Mouse (Mus musculus) heart, postnatal 10 days (tissue): ENCODE measurements at regions not wholly inside any gene's neighbourhood (a gene's known extent, or its start where the extent isn't known, plus 50 kb on each side); places are given as distances from the start of the nearest gene placed in this dataset.

Experiments
- DNase-seq, 2 experiments: peaks; one replicate each; pipeline ENCODE4 v3.0.0; 2021
- intact Hi-C: fragments of 180-260 bp; cut with DNase I; formaldehyde crosslinking; loops from one replicate; pipeline ENCODE4 v1.15.1; 2025

GRCm38 (mm10) chr8:103245864-103246263 is 460.4 kb upstream of the Cdh11 start:
- no peak for DNase-seq
- intact Hi-C loops, result no loop called here

GRCm38 (mm10) chr8:103261236-103261635 is 475.8 kb upstream of the Cdh11 start:
- intact Hi-C loops, result no loop called here
- DNase-seq, result no peak

DNA sequence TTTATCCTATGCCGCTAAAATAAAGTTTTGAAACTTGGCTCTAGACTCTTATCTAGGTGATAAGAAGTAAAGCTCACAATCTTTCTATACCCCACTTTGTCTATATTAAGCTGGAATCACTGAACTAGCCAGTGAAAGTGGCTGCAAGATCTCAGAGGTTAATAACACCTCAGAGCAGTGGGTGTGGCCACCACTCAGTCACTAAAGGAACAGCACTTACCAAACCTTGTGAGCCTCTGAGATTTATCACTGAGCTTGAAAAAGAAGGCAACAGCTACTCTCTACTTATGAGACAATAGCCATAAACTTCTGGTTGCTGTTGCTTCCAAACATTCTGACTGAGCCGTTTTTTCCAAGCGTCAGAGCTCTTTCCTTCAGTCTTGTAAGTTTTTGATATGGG is 484.6 kb upstream of the Cdh11 start:
- intact Hi-C loops, result no loop called here

GRCm38 (mm10) chr8:103270815-103271553 is 485.5 kb upstream of the Cdh11 start:
- intact Hi-C loops, result no loop called here
- DNase-seq, result no peak

More for the DNA sequence above, 484.6 kb upstream of the Cdh11 start:
- DNase-seq, result no peak

DNA sequence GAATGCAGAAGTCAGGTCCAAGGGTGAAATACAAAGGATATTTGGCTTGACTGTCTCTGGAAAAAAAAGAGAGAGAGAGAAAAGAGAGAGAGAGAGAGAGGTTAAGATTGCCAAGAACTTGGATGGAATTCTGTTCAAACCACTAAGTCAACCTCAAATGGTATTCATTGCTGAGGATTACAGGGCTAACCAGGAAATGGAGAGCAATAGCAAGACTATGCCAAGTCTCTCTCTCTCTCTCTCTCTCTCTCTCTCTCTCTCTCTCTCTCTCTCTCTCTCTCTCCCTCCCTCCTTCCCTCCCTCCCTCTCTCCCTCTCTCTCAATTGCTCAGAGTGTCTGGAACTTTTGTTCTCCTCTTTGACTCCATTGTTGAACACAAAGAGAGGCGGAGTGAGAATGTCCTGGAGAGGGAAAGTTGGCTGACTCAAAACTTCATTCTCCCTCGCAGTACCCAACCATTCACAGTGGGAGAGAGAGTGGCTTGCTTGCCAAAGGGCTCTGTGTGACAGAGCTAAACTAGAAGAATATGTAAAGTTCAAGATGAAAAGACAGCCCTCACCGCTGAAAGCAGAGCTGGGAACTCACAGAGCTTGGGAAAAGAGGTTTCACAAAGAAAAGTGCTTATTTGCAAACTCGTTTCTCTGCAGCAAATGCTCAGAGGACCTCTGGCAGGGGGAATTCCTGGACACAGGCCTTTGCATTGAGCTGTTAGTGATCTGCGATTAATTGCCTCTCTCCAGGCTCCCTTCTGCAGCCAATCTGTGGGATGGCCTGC is 487.1 kb upstream of the Cdh11 start:
- intact Hi-C loops, result no loop called here
- DNase-seq, result peak in 1 of 2 experiments; percentile 11

GRCm38 (mm10) chr8:103273476-103273875 is 488.0 kb upstream of the Cdh11 start:
- intact Hi-C loops, result no loop called here
- DNase-seq, result no peak

GRCm38 (mm10) chr8:103281801-103282200 is 496.4 kb upstream of the Cdh11 start:
- no peak for DNase-seq
- intact Hi-C loops, result no loop called here

DNA sequence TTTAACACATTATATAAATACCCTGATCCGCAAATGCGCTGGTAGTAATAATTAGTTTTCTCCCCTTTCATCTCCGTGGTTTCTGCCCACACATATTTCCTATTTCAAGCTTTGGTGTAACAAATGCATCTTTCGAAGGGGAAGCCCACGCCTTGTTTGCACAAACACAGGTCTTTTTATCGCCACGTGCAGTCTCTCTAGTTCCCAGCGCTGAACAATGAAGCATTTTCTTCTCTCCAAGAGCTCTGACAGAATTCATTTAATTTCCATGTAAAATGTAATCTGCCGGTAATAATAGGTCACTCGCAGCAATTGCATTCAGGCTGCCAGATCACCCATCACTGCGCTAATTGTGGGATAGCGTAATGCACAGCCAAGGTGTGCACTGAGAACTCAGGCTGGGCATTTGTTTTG is 503.1 kb upstream of the Cdh11 start:
- intact Hi-C loops, result no loop called here
- no peak for DNase-seq

GRCm38 (mm10) chr8:103292896-103293295 is 507.5 kb upstream of the Cdh11 start:
- DNase-seq, result no peak
- intact Hi-C loops, result no loop called here

DNA sequence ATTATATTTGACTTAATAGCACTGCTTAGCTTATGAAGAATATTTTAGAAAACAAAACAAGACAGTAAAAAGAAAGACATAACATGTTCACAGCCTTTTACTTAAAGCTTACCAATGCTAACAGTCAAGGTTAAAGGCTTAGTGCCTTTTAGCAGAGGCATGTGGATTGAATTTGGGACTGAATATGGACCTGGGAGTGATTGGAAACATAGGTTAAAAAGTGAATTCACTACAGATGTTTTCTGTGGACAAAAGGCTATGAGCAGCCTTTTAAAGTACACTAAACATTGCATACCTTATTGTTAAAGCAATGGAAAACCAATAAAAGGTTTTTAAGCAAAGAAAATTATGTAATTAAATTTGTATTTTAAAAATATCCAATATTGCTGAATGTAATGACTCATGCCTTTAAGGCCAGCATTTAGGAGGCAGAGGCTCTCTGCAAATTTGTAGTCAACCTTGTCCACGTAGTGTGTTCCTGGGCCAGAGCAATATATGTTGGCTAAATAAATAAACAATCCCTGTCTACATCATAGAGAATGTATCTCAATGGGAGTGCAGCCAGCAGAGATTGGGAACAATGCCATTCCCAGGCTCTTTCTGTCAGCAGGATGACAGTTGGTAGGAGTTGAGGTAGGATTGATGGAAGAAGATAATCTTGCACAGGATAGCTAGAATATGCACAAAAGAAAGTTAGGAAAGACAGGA is 521.2 kb upstream of the Cdh11 start:
- intact Hi-C loops, result no loop called here
- no peak for DNase-seq

- intact Hi-C loops, result no loop called here
- DNase-seq, result no peak
These were observed 528.1 kb upstream of the Cdh11 start for GRCm38 (mm10) chr8:103313576-103313975.

- DNase-seq, result no peak
- intact Hi-C loops, result no loop called here
These were observed 529.0 kb upstream of the Cdh11 start for GRCm38 (mm10) chr8:103314279-103315022.

GRCm38 (mm10) chr8:103315742-103316141 is 530.3 kb upstream of the Cdh11 start:
- DNase-seq, result no peak
- intact Hi-C loops, result no loop called here

DNA sequence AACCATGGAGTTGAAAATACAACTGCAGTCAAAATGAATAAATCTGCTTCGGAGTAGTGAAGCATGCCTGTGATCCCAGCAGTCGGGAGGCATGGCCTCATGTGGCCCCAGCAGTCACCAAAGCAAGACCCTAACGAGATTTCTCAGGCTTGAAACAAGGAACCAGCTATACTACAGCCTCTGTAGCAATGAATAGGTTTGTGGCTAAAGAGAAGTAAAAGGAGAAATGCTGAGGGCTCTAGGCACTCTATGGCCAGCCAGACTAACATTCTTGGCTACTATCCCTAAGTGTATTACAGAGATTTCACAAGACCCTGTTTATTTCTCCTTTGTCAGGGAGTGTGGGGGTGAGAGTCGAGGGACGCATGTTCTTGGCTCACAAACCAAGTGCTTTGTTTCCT is 531.2 kb upstream of the Cdh11 start:
- intact Hi-C loops, result no loop called here
- peak in 1 of 2 experiments; percentile 5 for DNase-seq

DNA sequence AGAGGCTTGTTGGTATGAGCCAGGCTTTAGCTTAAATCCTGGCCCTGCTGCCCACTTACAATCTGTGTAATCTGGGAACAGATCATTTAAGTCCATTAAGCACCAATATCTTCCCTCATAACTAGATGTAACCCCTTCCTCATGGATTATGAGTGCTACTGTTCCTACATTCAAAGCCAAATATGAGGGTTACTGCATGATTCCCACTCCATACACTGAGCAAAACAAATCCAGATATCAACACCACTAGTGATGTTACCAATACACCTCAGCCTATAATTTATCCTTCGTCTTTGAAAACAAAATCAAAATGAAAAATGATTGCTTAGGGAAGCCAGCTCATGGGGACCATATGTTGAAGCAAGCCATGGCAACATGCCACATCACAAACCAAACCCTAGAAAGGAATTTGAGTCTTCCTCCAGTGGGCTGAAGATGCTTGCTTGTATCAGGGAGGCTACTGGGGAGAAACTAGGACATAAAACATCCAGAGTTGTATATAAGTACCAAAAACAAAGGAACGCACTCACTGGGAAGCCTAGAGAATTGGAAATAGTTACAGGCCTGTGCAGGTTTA is 531.8 kb upstream of the Cdh11 start:
- intact Hi-C loops, result no loop called here
- DNase-seq, result no peak

DNA sequence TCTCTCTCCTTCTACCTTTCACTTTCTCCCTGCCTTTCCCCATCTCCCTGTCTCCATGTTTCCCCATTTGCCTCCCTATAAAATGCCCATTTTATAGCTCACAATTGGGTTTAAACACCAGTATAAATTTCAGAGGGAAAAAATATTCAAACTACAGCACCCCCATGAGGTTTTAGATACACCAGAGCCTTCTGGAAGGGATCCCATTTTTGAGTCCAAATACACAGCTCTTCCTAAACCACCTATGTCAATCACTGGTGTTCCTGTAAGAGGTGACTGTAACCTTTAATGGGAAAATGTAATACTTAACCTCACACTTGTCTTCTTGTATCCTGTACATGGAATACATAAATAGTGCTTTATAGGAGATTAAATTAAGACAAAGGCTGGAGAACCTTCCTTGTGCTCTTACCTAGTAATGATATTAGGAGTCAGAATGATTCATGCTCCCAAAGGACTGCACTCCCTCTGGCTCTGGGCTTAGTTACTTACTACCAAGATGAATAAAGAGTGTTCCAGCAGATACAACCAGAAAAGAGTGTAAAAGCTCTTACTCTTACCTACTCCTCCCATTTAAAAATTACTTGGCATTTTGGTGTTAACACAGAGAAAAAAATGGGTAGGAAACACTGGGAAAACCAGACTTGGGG is 538.7 kb upstream of the Cdh11 start:
- no peak for DNase-seq
- intact Hi-C loops, result no loop called here

DNA sequence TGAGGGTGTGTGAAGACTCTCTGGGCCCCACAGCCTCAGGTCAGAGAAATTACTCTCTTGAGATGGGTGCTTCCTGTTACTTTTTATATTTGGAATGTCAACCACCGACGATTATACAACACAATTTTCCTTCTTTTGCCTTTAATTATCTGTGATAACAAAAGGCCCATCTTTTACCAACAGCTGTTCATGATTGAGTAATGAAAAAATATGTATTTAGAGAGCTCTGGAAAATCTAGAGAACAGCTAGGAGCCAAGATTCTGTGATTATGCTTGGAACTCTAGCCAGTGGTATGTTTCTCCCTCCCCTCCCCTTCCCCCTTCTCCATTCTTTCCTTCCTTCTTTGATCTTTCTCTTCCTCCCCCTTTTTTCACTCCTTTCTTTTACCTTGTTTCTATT is 546.0 kb upstream of the Cdh11 start:
- intact Hi-C loops, result no loop called here
- DNase-seq, result no peak

DNA sequence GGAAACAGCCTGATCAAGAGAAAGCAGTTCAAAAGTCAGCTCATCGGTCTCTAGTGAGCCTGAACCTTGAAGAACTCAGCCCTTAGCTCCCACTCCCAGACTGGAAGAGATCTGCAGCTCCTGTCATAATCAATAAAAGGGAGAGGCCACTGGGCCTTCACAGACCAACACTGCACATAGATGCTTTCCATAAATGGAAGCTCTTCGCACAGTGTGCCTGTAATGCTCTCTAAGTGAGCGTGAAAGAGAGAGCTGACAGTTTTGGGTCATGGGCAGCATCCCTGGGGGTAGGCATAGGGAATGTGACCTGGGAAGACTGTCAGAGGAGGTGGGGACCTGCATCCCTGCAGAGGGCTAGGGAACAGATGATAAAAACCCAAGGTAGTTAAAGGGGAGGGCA is 551.9 kb upstream of the Cdh11 start:
- no peak for DNase-seq
- intact Hi-C loops, result no loop called here

DNA sequence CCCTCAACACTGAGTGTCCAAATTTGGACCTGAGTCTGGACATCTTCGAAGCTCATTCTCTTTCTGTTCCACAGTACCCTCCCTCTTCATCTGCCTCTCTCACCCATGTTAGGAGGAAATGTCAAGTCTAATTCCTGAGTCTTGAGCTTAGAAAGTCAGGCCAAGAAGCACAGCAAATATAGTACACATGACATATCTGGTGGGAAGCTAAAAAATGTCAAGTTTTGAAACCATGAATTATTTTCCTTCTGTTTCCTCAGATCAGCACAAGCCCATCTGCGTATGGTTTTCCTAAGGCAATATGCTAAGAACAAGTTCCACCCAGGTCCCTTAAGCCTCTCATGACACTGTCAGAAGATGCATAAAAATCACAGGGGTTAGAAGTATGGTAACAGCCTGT is 553.6 kb upstream of the Cdh11 start:
- intact Hi-C loops, result no loop called here
- no peak for DNase-seq

DNA sequence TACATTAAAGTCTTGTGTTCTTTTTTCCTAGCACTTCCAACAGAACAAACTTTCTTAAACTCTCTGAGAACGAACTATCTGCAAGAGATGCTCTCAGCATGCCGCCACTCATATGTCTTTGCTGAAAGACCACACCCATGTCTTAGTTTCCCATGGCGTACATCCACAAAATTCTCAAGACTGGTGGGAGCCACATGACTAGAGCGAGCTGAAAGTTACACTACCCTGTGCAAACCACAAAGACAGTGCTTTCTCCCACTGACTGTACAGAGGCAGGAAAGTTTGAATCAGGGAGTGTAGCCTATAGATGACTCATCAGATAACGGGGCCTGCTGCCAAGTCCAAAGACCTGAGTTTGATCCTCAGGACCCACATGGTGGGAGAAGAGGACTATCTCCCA is 554.5 kb upstream of the Cdh11 start:
- intact Hi-C loops, result no loop called here
- DNase-seq, result no peak
